Mouse (Mus musculus) spleen, postnatal 10 days (tissue): ENCODE measurements around the gene Gm3752.
"Not testable (repeated sequence)": the region's sequence is repeated elsewhere in the genome, so short reads cannot be mapped to it uniquely, and the experiment has no call there.

Experiments used
- DNase-seq, 2 experiments: peaks; one replicate each; pipeline ENCODE4 v3.0.0; 2021 to 2022; ENCODE audit warnings: low spot score in 2 of 2

The Gm3752 gene

GRCm38 (mm10) chr14:7483662-7484061, at the start of gene Gm3752:
Gm3752 (minus strand) TSS chr14:7483762.
- not testable (repeated sequence) for DNase-seq

- DNase-seq = not testable (repeated sequence)
Measured at GRCm38 (mm10) chr14:7488731-7489130, 5.2 kb upstream of the Gm3752 start.

GRCm38 (mm10) chr14:7450817-7451216, 32.7 kb downstream of the Gm3752 start, which contains the start of gene Gm3755:
Gm3755 (minus strand) TSS chr14:7450917.
- not testable (repeated sequence) for DNase-seq

GRCm38 (mm10) chr14:7422496-7422895, 61.1 kb downstream of the Gm3752 start:
- DNase-seq = not testable (repeated sequence)
